Mouse (Mus musculus) liver, embryonic 12.5 days (tissue): ENCODE results near the gene Plpp3. TPM values are rescaled to one million over a fixed set of nuclear protein-coding genes. Genes with fewer than 3 reads are reported as not detected.
A peak's percentile ranks its signal among the peaks of the same experiment; 100 is the strongest.

Experiments
- ATAC-seq: fragments of 200-750 bp; cut with Nextera tagmentation; 2 replicates; pipeline ENCODE4 v1.8.0; 2017; ENCODE audit warnings: moderate number of reproducible peaks, mild to moderate bottlenecking, moderate library complexity
- H3K27ac ChIP-seq: fragments of 300-500 bp; sonication (generic); 2 replicates; pipeline ENCODE4 v1.5.1; 2016; ENCODE audit warnings: mild to moderate bottlenecking
- H3K27me3 ChIP-seq: fragments of 300-500 bp; sonication (generic); replicated peaks from 2 replicates; pipeline ENCODE4 v1.6.1; 2016; ENCODE audit warnings: mild to moderate bottlenecking, moderate library complexity
- H3K36me3 ChIP-seq: fragments of 300-500 bp; sonication (generic); 2 replicates; pipeline ENCODE4 v1.6.1; 2016; ENCODE audit warnings: mild to moderate bottlenecking, moderate library complexity
- H3K4me1 ChIP-seq: fragments of 300-500 bp; sonication (generic); 2 replicates; pipeline ENCODE4 v1.6.1; 2016
- H3K4me2 ChIP-seq: fragments of 300-500 bp; sonication (generic); 2 replicates; pipeline ENCODE4 v1.6.1; 2016; ENCODE audit warnings: mild to moderate bottlenecking, moderate library complexity
- H3K4me3 ChIP-seq: fragments of 300-500 bp; sonication (generic); 2 replicates; pipeline ENCODE4 v1.5.1; 2016; ENCODE audit warnings: mild to moderate bottlenecking, moderate library complexity
- H3K9ac ChIP-seq: fragments of 300-500 bp; sonication (generic); 2 replicates; pipeline ENCODE4 v1.6.1; 2016; ENCODE audit warnings: mild to moderate bottlenecking, moderate library complexity
- H3K9me3 ChIP-seq: fragments of 300-500 bp; sonication (generic); replicated peaks from 2 replicates; pipeline ENCODE4 v1.6.1; 2016; ENCODE audit warnings: mild to moderate bottlenecking, moderate library complexity
- WGBS: fragments of 180-500 bp; shearing (Covaris S2); methylation state at CpG from one replicate; pipeline ENCODE4 v1.1.7; 2016; ENCODE audit not compliant: insufficient replicate concordance; 5-methylcytosine and 5-hydroxymethylcytosine counted together
- polyA plus RNA-seq: library from polyadenylated mRNA; unstranded; fragments of >200 nt; fragmentation: Nextera tagmentation; extraction: Ambion mirVana; gene quantifications from 2 replicates; pipeline ENCODE4 v1.2.1, GENCODE M21; 2016

Gene Plpp3
- polyA plus RNA-seq, 1 experiment from 2014 or later = 14.5 TPM

- H3K4me1 ChIP-seq = no peaks in the 10 kb centered on the region
- no peak overlapping the region for H3K9ac ChIP-seq
- 46% methylated on average over 2 of the region's 2 CpGs for WGBS
- H3K36me3 ChIP-seq = no peaks in the 10 kb centered on the region
- H3K4me2 ChIP-seq = no peak overlapping the region
- H3K4me3 ChIP-seq = no peak overlapping the region
- H3K27me3 ChIP-seq = no peaks in the 10 kb centered on the region
- H3K27ac ChIP-seq = no peak overlapping the region
- no peaks in the 10 kb centered on the region for H3K9me3 ChIP-seq
- ATAC-seq = no peak
These were observed 115.9 kb downstream of the Plpp3 start for GRCm38 (mm10) chr4:105273034-105273433.

- Histone ChIP-seq H3K27me3 (no peaks in the 10 kb centered on the region), H3K4me2 (no peak overlapping the region), H3K4me3 (no peak overlapping the region), H3K4me1 (no peaks in the 10 kb centered on the region), H3K9ac (no peak overlapping the region), H3K27ac (no peak overlapping the region), H3K36me3 (no peaks in the 10 kb centered on the region), H3K9me3 (no peaks in the 10 kb centered on the region)
- WGBS = 85% methylated on average over 4 of the region's 4 CpGs
- ATAC-seq = no peak
These were observed 116.3 kb downstream of the Plpp3 start for GRCm38 (mm10) chr4:105273486-105273885.

- WGBS = 46% methylated on average over 3 of the region's 3 CpGs
- ATAC-seq = no peak
- Histone ChIP-seq H3K9me3 (no peaks in the 10 kb centered on the region), H3K4me3 (no peak overlapping the region), H3K9ac (no peak overlapping the region), H3K27me3 (no peaks in the 10 kb centered on the region), H3K27ac (no peak overlapping the region), H3K4me2 (no peak overlapping the region), H3K4me1 (no peaks in the 10 kb centered on the region), H3K36me3 (no peaks in the 10 kb centered on the region)
These were observed 118.5 kb downstream of the Plpp3 start for GRCm38 (mm10) chr4:105275616-105276015.

GRCm38 (mm10) chr4:105276062-105276795 lies 119.1 kb downstream of the Plpp3 start:
- no peak overlapping the region for H3K4me2 ChIP-seq
- ATAC-seq = no peak
- no peak overlapping the region for H3K4me3 ChIP-seq
- no peak overlapping the region for H3K9ac ChIP-seq
- no peaks in the 10 kb centered on the region for H3K9me3 ChIP-seq
- no peaks in the 10 kb centered on the region for H3K36me3 ChIP-seq
- no peaks in the 10 kb centered on the region for H3K4me1 ChIP-seq
- H3K27ac ChIP-seq = no peak overlapping the region
- 43% methylated on average over 14 of the region's 14 CpGs for WGBS
- H3K27me3 ChIP-seq = no peaks in the 10 kb centered on the region

GRCm38 (mm10) chr4:105278161-105278560 lies 121.0 kb downstream of the Plpp3 start:
- Histone ChIP-seq H3K27ac (no peak overlapping the region), H3K9me3 (no peaks in the 10 kb centered on the region), H3K4me3 (no peak overlapping the region), H3K4me1 (peaks cover 12% of the 10 kb centered on the region; the same call in 1 of the 2 replicates), H3K36me3 (no peaks in the 10 kb centered on the region), H3K4me2 (no peak overlapping the region), H3K9ac (no peak overlapping the region), H3K27me3 (no peaks in the 10 kb centered on the region)
- no peak for ATAC-seq
- 68% methylated on average over 9 of the region's 9 CpGs for WGBS

GRCm38 (mm10) chr4:105278571-105279410 lies 121.6 kb downstream of the Plpp3 start:
- no peak for ATAC-seq
- Histone ChIP-seq H3K27ac (no peak overlapping the region), H3K4me3 (no peak overlapping the region), H3K4me2 (no peak overlapping the region), H3K4me1 (peaks cover 17% of the 10 kb centered on the region; the same call in 1 of the 2 replicates), H3K27me3 (no peaks in the 10 kb centered on the region), H3K9ac (no peak overlapping the region), H3K9me3 (no peaks in the 10 kb centered on the region), H3K36me3 (no peaks in the 10 kb centered on the region)
- 65% methylated on average over 15 of the region's 15 CpGs for WGBS

- WGBS = 70% methylated on average over 4 of the region's 4 CpGs
These were observed 122.7 kb downstream of the Plpp3 start for GRCm38 (mm10) chr4:105279806-105280205.

GRCm38 (mm10) chr4:105281751-105282231 lies 124.6 kb downstream of the Plpp3 start:
- H3K9me3 ChIP-seq = no peaks in the 10 kb centered on the region
- 41% methylated on average over 7 of the region's 7 CpGs for WGBS
- H3K4me1 ChIP-seq = peaks cover 26% of the 10 kb centered on the region; the same call in 1 of the 2 replicates
- no peak overlapping the region for H3K4me2 ChIP-seq
- H3K27me3 ChIP-seq = no peaks in the 10 kb centered on the region
- H3K4me3 ChIP-seq = no peak overlapping the region
- H3K9ac ChIP-seq = no peak overlapping the region
- 0 out of 2 replicates have a peak, but pooled peaks have one; percentile 16 for ATAC-seq
- no peak overlapping the region for H3K27ac ChIP-seq
- no peaks in the 10 kb centered on the region for H3K36me3 ChIP-seq

More at GRCm38 (mm10) chr4:105279806-105280205, 122.7 kb downstream of the Plpp3 start:
- Histone ChIP-seq H3K9ac (no peak overlapping the region), H3K27me3 (no peaks in the 10 kb centered on the region), H3K4me1 (peaks cover 19% of the 10 kb centered on the region; the same call in 1 of the 2 replicates), H3K4me2 (no peak overlapping the region), H3K9me3 (no peaks in the 10 kb centered on the region), H3K4me3 (no peak overlapping the region), H3K36me3 (no peaks in the 10 kb centered on the region), H3K27ac (no peak overlapping the region)
- ATAC-seq = no peak

Other genes with a start within 250 kb of the Plpp3 start
- not detected in 2 replicates for gene Fyb2, start 243.9 kb upstream of the Plpp3 start, polyA plus RNA-seq
- 0.42 and 0.48 TPM in 2 replicates for gene Prkaa2, start 47.5 kb upstream of the Plpp3 start, polyA plus RNA-seq